In genomic region chrX:36644657-36645551, GRCm38 (mm10) we compare ENCODE assay signal across 8 mouse cellular contexts. TPM values are rescaled to one million over a fixed set of nuclear protein-coding genes. Genes with fewer than 3 reads are reported as not detected.
A peak's percentile ranks its signal among the peaks of the same experiment; 100 is the strongest.
DNase-seq lines count a peak whose midpoint lies in the region; ATAC-seq and TF ChIP-seq lines count a peak whose summit lies in the region.

Akap17b (minus strand) TSS chrX:36645395.

- peak within 1 kb of the TSS; percentile 54 for H3K9ac ChIP-seq in CH12.LX (ENCODE audit: insufficient read depth, low read depth)
- H3K9ac ChIP-seq in heart, embryonic 15.5 days = peak within 1 kb of the TSS; percentile 57
- peak within 1 kb of the TSS; percentile 66 for H3K9ac ChIP-seq in liver, embryonic 12.5 days

- peak; percentile 92 for ATAC-seq in heart, embryonic 15.5 days (replicated peaks; ENCODE audit: insufficient number of reproducible peaks, insufficient read depth, low FRiP score, low read depth)
- ATAC-seq in liver, embryonic 12.5 days = peak; percentile 94

- no peaks in the 10 kb centered on the region for H3K79me2 ChIP-seq in CH12.LX (replicated peaks; ENCODE audit: control insufficient read depth, extremely low read depth, insufficient read depth, poor library complexity, severe bottlenecking)

- H3K4me3 ChIP-seq in CH12.LX (replicated peaks in 1 of 3; ENCODE audit: low read depth in 2 of 3, low read length in 2 of 3, poor library complexity in 1 of 3) = peak within 1 kb of the TSS; percentile 53 to 88 (median 66)
- H3K4me3 ChIP-seq in forebrain, embryonic 10.5 days = peak within 1 kb of the TSS; percentile 70
- H3K4me3 ChIP-seq in heart, embryonic 15.5 days = peak within 1 kb of the TSS; percentile 73
- H3K4me3 ChIP-seq in liver, embryonic 12.5 days = peak within 1 kb of the TSS; percentile 67

- no peak within 1 kb of the TSS for H3K27ac ChIP-seq in CH12.LX (ENCODE audit: insufficient read depth, low read depth)
- H3K27ac ChIP-seq in forebrain, embryonic 10.5 days = peak within 1 kb of the TSS; percentile 86
- H3K27ac ChIP-seq in heart, embryonic 15.5 days = peak within 1 kb of the TSS; percentile 78
- H3K27ac ChIP-seq in liver, embryonic 12.5 days = peak within 1 kb of the TSS; percentile 51; the same call in 1 of the 2 replicates

- H3K27me3 ChIP-seq in CH12.LX (replicated peaks) = no peaks in the 10 kb centered on the region
- no peaks in the 10 kb centered on the region for H3K27me3 ChIP-seq in forebrain, embryonic 10.5 days (ENCODE audit: poor library complexity, severe bottlenecking)
- no peaks in the 10 kb centered on the region for H3K27me3 ChIP-seq in heart, embryonic 15.5 days
- H3K27me3 ChIP-seq in liver, embryonic 12.5 days (replicated peaks) = no peaks in the 10 kb centered on the region
- no peaks in the 10 kb centered on the region for H3K27me3 ChIP-seq in splenic B cell, adult 2 months (ENCODE audit: control insufficient read depth, insufficient read depth, low read length, poor library complexity, severe bottlenecking)

- DNase-seq in CH12.LX (ENCODE audit: extremely low read depth) = peak; percentile 85
- peak; percentile 58 for DNase-seq in c-Kit-positive CD71-negative TER-119-negative erythroid progenitor cells, embryonic 14.5 days (ENCODE audit: low read depth)
- DNase-seq in forebrain, embryonic 10.5 days (ENCODE audit: extremely low spot score, low spot score) = peak; percentile 83
- peak; percentile 88 for DNase-seq in kidney, postnatal 14 days
- DNase-seq in naive thymus-derived CD4-positive, alpha-beta T cell, adult 2 months (ENCODE audit: low read depth) = peak; percentile 87
- peak; percentile 89 for DNase-seq in splenic B cell, adult 2 months (ENCODE audit: low read depth, low spot score)

- TF ChIP-seq EP300 in CH12.LX (IDR thresholded peaks at IDR 0.05; ENCODE audit: low read length) = no peak

- no peaks in the 10 kb centered on the region for H3K36me3 ChIP-seq in CH12.LX (replicated peaks in 1 of 2; ENCODE audit: control insufficient read depth in 1 of 2, insufficient read depth in 1 of 2, low read length in 1 of 2)
- H3K36me3 ChIP-seq in forebrain, embryonic 10.5 days (replicated peaks) = no peaks in the 10 kb centered on the region
- no peaks in the 10 kb centered on the region for H3K36me3 ChIP-seq in heart, embryonic 15.5 days
- H3K36me3 ChIP-seq in liver, embryonic 12.5 days = no peaks in the 10 kb centered on the region
- H3K36me3 ChIP-seq in splenic B cell, adult 2 months (ENCODE audit: control insufficient read depth, insufficient read depth, low read length, poor library complexity, severe bottlenecking) = no peaks in the 10 kb centered on the region

- H3K4me2 ChIP-seq in CH12.LX (ENCODE audit: insufficient read depth, low read depth, poor library complexity, severe bottlenecking) = peak within 1 kb of the TSS; percentile 82
- peak within 1 kb of the TSS; percentile 61 for H3K4me2 ChIP-seq in heart, embryonic 15.5 days
- peak within 1 kb of the TSS; percentile 76 for H3K4me2 ChIP-seq in liver, embryonic 12.5 days

- 25% methylated on average over 46 of the region's 60 CpGs for WGBS in forebrain, embryonic 10.5 days
- WGBS in heart, embryonic 15.5 days = 17% methylated on average over 59 of the region's 60 CpGs
- WGBS in liver, embryonic 12.5 days (ENCODE audit: insufficient replicate concordance) = 13% methylated on average over 51 of the region's 60 CpGs

- TF ChIP-seq CTCF in CH12.LX (conservative IDR thresholded peaks at IDR 0.05 in 1 of 2, IDR thresholded peaks at IDR 0.05 in 1 of 2; ENCODE audit: low read depth in 2 of 2, low read length in 2 of 2) = peak; percentile 37 to 68; a peak in 3 of 4 replicates

- H3K9me3 ChIP-seq in CH12.LX (replicated peaks; ENCODE audit: low read length) = no peaks in the 10 kb centered on the region
- H3K9me3 ChIP-seq in forebrain, embryonic 10.5 days = 0 out of 2 replicates have a peak, but pooled peaks cover 5% of the 10 kb centered on the region
- no peaks in the 10 kb centered on the region for H3K9me3 ChIP-seq in heart, embryonic 15.5 days (replicated peaks)
- no peaks in the 10 kb centered on the region for H3K9me3 ChIP-seq in liver, embryonic 12.5 days (replicated peaks)

- in situ Hi-C loops in CH12.LX (cut with MboI; ENCODE audit: low pct_ligation_motif_present, low pct_unique_long_range_greater_than_20kb, low sequenced_read_pairs) = no loop called here

- dilution Hi-C loops in CH12.LX (cut with MboI; ENCODE audit: extremely low pct_ligation_motif_present, extremely low pct_unique_long_range_greater_than_20kb, low sequenced_read_pairs) = no loop called here

- TF ChIP-seq RAD21 in CH12.LX (IDR thresholded peaks at IDR 0.05; ENCODE audit: low read depth, low read length) = peak; percentile 12

- H3K4me1 ChIP-seq in CH12.LX (ENCODE audit: control insufficient read depth in 1 of 2, insufficient read depth in 2 of 2) = peaks cover 0 to 4% of the 10 kb centered on the region in 2 experiments; a peak in 1 of 4 replicates
- peaks cover 6% of the 10 kb centered on the region for H3K4me1 ChIP-seq in forebrain, embryonic 10.5 days
- H3K4me1 ChIP-seq in heart, embryonic 15.5 days (replicated peaks) = no peaks in the 10 kb centered on the region
- H3K4me1 ChIP-seq in liver, embryonic 12.5 days = 0 out of 2 replicates have a peak, but pooled peaks cover 4% of the 10 kb centered on the region

- TF ChIP-seq POLR2A in CH12.LX (IDR thresholded peaks at IDR 0.05; ENCODE audit: low read depth, low read length) = peak; percentile 26; the same call in 1 of the 2 replicates

TF ChIP-seq in CH12.LX, 34 proteins besides CTCF, POLR2A, EP300 and RAD21:
- TF ChIP-seq BHLHE40 (IDR thresholded peaks at IDR 0.05; ENCODE audit: low read depth, low read length) (no peak), SMC3 (IDR thresholded peaks at IDR 0.05; ENCODE audit: low read depth, low read length) (peak; percentile 31), NRF1 (IDR thresholded peaks at IDR 0.05; ENCODE audit: low read depth, low read length) (peak; percentile 60)
TF ChIP-seq in CH12.LX: peak in this region for 2.

RNA-seq across cellular contexts. Expression of gene Akap17b, which starts in this region (rescaled TPM):
- total RNA-seq in CH12.LX (2012; rRNA removed) (1.7 TPM in 2 replicates), CH12.LX (2014; rRNA removed) (2.9 and 3.3 TPM in 2 replicates)
- polyA plus RNA-seq in CH12.LX (2012; ENCODE audit: insufficient read length, low read depth) = 3.4 and 4.3 TPM in 2 replicates
- polyA plus RNA-seq in forebrain, embryonic 10.5 days (2016; fragmentation: Nextera tagmentation; extraction: Ambion mirVana) = 2.6 and 3.0 TPM in 2 replicates
- polyA plus RNA-seq in heart, embryonic 15.5 days (2015; fragmentation: Nextera tagmentation; extraction: Ambion mirVana) = 1.8 TPM in 2 replicates
- 0.81 and 0.86 TPM in 2 replicates for polyA plus RNA-seq in liver, embryonic 12.5 days (2016; fragmentation: Nextera tagmentation; extraction: Ambion mirVana)

Comparison
In these comparisons a context has a peak if more than half of its experiments do, and no peak if none do; other contexts are left out.
1. Peak in ATAC-seq, H3K4me3 ChIP-seq, H3K27ac ChIP-seq, H3K9ac ChIP-seq and H3K4me2 ChIP-seq in liver, embryonic 12.5 days; RNA of the gene not detected or under 1 TPM.